Mouse (Mus musculus) bone marrow, adult 2 months (tissue): Measurements from ENCODE around the gene Epha1.

Experiments used
- CTCF ChIP-seq: fragments of 200-500 bp; IDR thresholded peaks from 2 replicates; pipeline ENCODE4 v1.5.1; 2011; ENCODE audit warnings: low read length, control low read depth; ENCODE audit not compliant: control insufficient read depth, insufficient read depth
- POLR2A ChIP-seq: fragments of 200-500 bp; IDR thresholded peaks from 2 replicates; pipeline ENCODE4 v1.6.1; 2011; ENCODE audit warnings: low read depth, mild to moderate bottlenecking, control low read depth, low read length, borderline replicate concordance; ENCODE audit not compliant: control insufficient read depth

GRCm38 (mm10) chr6:42381916-42382381 lies 8.9 kb upstream of the Epha1 start:
- TF ChIP-seq CTCF (no peak), POLR2A (no peak)
